Mouse (Mus musculus) midbrain, embryonic 12.5 days (tissue): ENCODE data around the gene Atp6ap1. TPM values are rescaled to one million over a fixed set of nuclear protein-coding genes. Genes with fewer than 3 reads are reported as not detected.
A peak's percentile ranks its signal among the peaks of the same experiment; 100 is the strongest.

ENCODE experiments used
- ATAC-seq: fragments of 200-750 bp; cut with Nextera tagmentation; 2 replicates; pipeline ENCODE4 v1.8.0; 2017; ENCODE audit warnings: low read depth, moderate TSS enrichment, moderate library complexity; ENCODE audit not compliant: low FRiP score
- H3K27ac ChIP-seq: fragments of 300-500 bp; sonication (generic); replicated peaks from 2 replicates; pipeline ENCODE4 v1.5.1; 2016; ENCODE audit warnings: mild to moderate bottlenecking
- H3K27me3 ChIP-seq: fragments of 300-500 bp; sonication (generic); 2 replicates; pipeline ENCODE4 v1.6.1; 2016; ENCODE audit warnings: mild to moderate bottlenecking
- H3K36me3 ChIP-seq: fragments of 300-500 bp; sonication (generic); 2 replicates; pipeline ENCODE4 v1.6.1; 2016
- H3K4me1 ChIP-seq: fragments of 300-500 bp; sonication (generic); 2 replicates; pipeline ENCODE4 v1.6.1; 2016
- H3K4me2 ChIP-seq: fragments of 300-500 bp; sonication (generic); replicated peaks from 2 replicates; pipeline ENCODE4 v1.6.1; 2016; ENCODE audit warnings: mild to moderate bottlenecking, moderate library complexity
- H3K4me3 ChIP-seq: fragments of 300-500 bp; sonication (generic); 2 replicates; pipeline ENCODE4 v1.5.1; 2016; ENCODE audit warnings: mild to moderate bottlenecking
- H3K9ac ChIP-seq: fragments of 300-500 bp; sonication (generic); replicated peaks from 2 replicates; pipeline ENCODE4 v1.6.1; 2016; ENCODE audit warnings: mild to moderate bottlenecking, moderate library complexity
- H3K9me3 ChIP-seq: fragments of 300-500 bp; sonication (generic); 2 replicates; pipeline ENCODE4 v1.6.1; 2016; ENCODE audit warnings: mild to moderate bottlenecking
- WGBS: fragments of 180-500 bp; shearing (Covaris S2); methylation state at CpG from one replicate; pipeline ENCODE4 v1.1.7; 2016; 5-methylcytosine and 5-hydroxymethylcytosine counted together
- polyA plus RNA-seq: library from polyadenylated mRNA; unstranded; fragments of >200 nt; fragmentation: Nextera tagmentation; extraction: Ambion mirVana; gene quantifications from 2 replicates; pipeline ENCODE4 v1.2.1, GENCODE M21; 2016

Atp6ap1 gene
- 118 and 119 TPM in 2 replicates for polyA plus RNA-seq

- Histone ChIP-seq H3K27ac (peak within 1 kb of the TSS; percentile 46), H3K9me3 (no peaks in the 10 kb centered on the region), H3K4me1 (0 out of 2 replicates have a peak, but pooled peaks cover 2% of the 10 kb centered on the region), H3K36me3 (peaks cover 17% of the 10 kb centered on the region), H3K9ac (peak within 1 kb of the TSS; percentile 62), H3K4me2 (peak within 1 kb of the TSS; percentile 63), H3K4me3 (peak within 1 kb of the TSS; percentile 66), H3K27me3 (no peaks in the 10 kb centered on the region)
- ATAC-seq: peak; percentile 99
- WGBS: 29% methylated on average over 37 of the region's 37 CpGs
These were observed at the start of gene Atp6ap1 for GRCm38 (mm10) chrX:74296538-74297448. Atp6ap1 (plus strand) TSS chrX:74297097.

- Histone ChIP-seq H3K4me2 (no peak overlapping the region), H3K4me1 (peaks cover 4% of the 10 kb centered on the region; the same call in 1 of the 2 replicates), H3K27ac (no peak overlapping the region), H3K4me3 (no peak overlapping the region), H3K9me3 (no peaks in the 10 kb centered on the region), H3K27me3 (no peaks in the 10 kb centered on the region), H3K36me3 (no peaks in the 10 kb centered on the region), H3K9ac (no peak overlapping the region)
- ATAC-seq: no peak
- WGBS: 22% methylated on average over 3 of the region's 3 CpGs
These were observed 48.2 kb upstream of the Atp6ap1 start for GRCm38 (mm10) chrX:74248651-74249050.

- Histone ChIP-seq H3K27me3 (no peaks in the 10 kb centered on the region), H3K4me3 (peak within 1 kb of the TSS; percentile 47), H3K4me1 (no peaks in the 10 kb centered on the region), H3K9me3 (no peaks in the 10 kb centered on the region), H3K4me2 (peak within 1 kb of the TSS; percentile 59), H3K9ac (peak within 1 kb of the TSS; percentile 64), H3K27ac (peak within 1 kb of the TSS; percentile 35; the same call in 1 of the 2 replicates), H3K36me3 (no peaks in the 10 kb centered on the region)
- 18% methylated on average over 38 of the region's 38 CpGs for WGBS
- ATAC-seq: no peak
These were observed 47.3 kb upstream of the Atp6ap1 start, which contains the start of gene Flna for GRCm38 (mm10) chrX:74249615-74250014. Flna (minus strand) TSS chrX:74249820.

GRCm38 (mm10) chrX:74254153-74254887, 42.6 kb upstream of the Atp6ap1 start, which contains the start of gene Emd:
Emd (plus strand) TSS chrX:74254687.
- WGBS: 32% methylated on average over 39 of the region's 39 CpGs
- Histone ChIP-seq H3K9me3 (no peaks in the 10 kb centered on the region), H3K36me3 (no peaks in the 10 kb centered on the region; the same call in 1 of the 2 replicates), H3K9ac (peak within 1 kb of the TSS; percentile 75), H3K4me1 (peaks cover 5% of the 10 kb centered on the region), H3K4me2 (peak within 1 kb of the TSS; percentile 65), H3K27ac (peak within 1 kb of the TSS; percentile 88), H3K4me3 (peak within 1 kb of the TSS; percentile 53), H3K27me3 (no peaks in the 10 kb centered on the region)
- peak; percentile 97 for ATAC-seq

- peak; percentile 73; the same call in 1 of the 2 replicates for ATAC-seq
- Histone ChIP-seq H3K9me3 (no peaks in the 10 kb centered on the region), H3K27me3 (no peaks in the 10 kb centered on the region), H3K27ac (peak overlapping the region; percentile 88), H3K4me3 (peak overlapping the region; percentile 53), H3K36me3 (no peaks in the 10 kb centered on the region; the same call in 1 of the 2 replicates), H3K4me2 (peak overlapping the region; percentile 65), H3K9ac (peak overlapping the region; percentile 75), H3K4me1 (peaks cover 5% of the 10 kb centered on the region)
- WGBS: 29% methylated on average over 29 of the region's 31 CpGs
These were observed 41.9 kb upstream of the Atp6ap1 start for GRCm38 (mm10) chrX:74254888-74255565.

- no peak for ATAC-seq
- no peak overlapping the region for H3K4me2 ChIP-seq
- WGBS: 94% methylated on average over 3 of the region's 3 CpGs
- no peak overlapping the region for H3K27ac ChIP-seq
- H3K4me3 ChIP-seq: no peak overlapping the region
- no peak overlapping the region for H3K9ac ChIP-seq
- H3K36me3 ChIP-seq: no peaks in the 10 kb centered on the region; the same call in 1 of the 2 replicates
- H3K9me3 ChIP-seq: no peaks in the 10 kb centered on the region
- H3K27me3 ChIP-seq: no peaks in the 10 kb centered on the region
- H3K4me1 ChIP-seq: peaks cover 5% of the 10 kb centered on the region
These were observed 39.2 kb upstream of the Atp6ap1 start for GRCm38 (mm10) chrX:74257746-74258145.

GRCm38 (mm10) chrX:74269736-74270061, 27.2 kb upstream of the Atp6ap1 start:
- Histone ChIP-seq H3K27me3 (no peaks in the 10 kb centered on the region), H3K9me3 (no peaks in the 10 kb centered on the region), H3K4me3 (peak overlapping the region; percentile 60), H3K4me2 (peak overlapping the region; percentile 49), H3K36me3 (0 out of 2 replicates have a peak, but pooled peaks cover 3% of the 10 kb centered on the region), H3K4me1 (0 out of 2 replicates have a peak, but pooled peaks cover 6% of the 10 kb centered on the region), H3K9ac (peak overlapping the region; percentile 58; the same call in 1 of the 2 replicates), H3K27ac (peak overlapping the region; percentile 92)
- ATAC-seq: no peak
- WGBS: 32% methylated on average over 3 of the region's 3 CpGs

- peak; percentile 96 for ATAC-seq
- 19% methylated on average over 42 of the region's 42 CpGs for WGBS
These were observed 26.6 kb upstream of the Atp6ap1 start, which contains the start of gene Rpl10 for GRCm38 (mm10) chrX:74270062-74270901. Rpl10 (plus strand) TSS chrX:74270812.

GRCm38 (mm10) chrX:74270902-74271551, 25.9 kb upstream of the Atp6ap1 start:
- no peak for ATAC-seq
- Histone ChIP-seq H3K36me3 (0 out of 2 replicates have a peak, but pooled peaks cover 3% of the 10 kb centered on the region), H3K4me1 (0 out of 2 replicates have a peak, but pooled peaks cover 6% of the 10 kb centered on the region), H3K4me3 (peak overlapping the region; percentile 60), H3K27me3 (no peaks in the 10 kb centered on the region), H3K9ac (peak overlapping the region; percentile 77), H3K27ac (peak overlapping the region; percentile 54; the same call in 1 of the 2 replicates), H3K9me3 (no peaks in the 10 kb centered on the region), H3K4me2 (peak overlapping the region; percentile 61)
- WGBS: 19% methylated on average over 27 of the region's 27 CpGs

More at GRCm38 (mm10) chrX:74270062-74270901, 26.6 kb upstream of the Atp6ap1 start, which contains the start of gene Rpl10:
- H3K9ac ChIP-seq: peak within 1 kb of the TSS; percentile 77
- H3K4me2 ChIP-seq: peak within 1 kb of the TSS; percentile 61
- H3K36me3 ChIP-seq: 0 out of 2 replicates have a peak, but pooled peaks cover 3% of the 10 kb centered on the region
- H3K4me3 ChIP-seq: peak within 1 kb of the TSS; percentile 60
- H3K9me3 ChIP-seq: no peaks in the 10 kb centered on the region
- H3K4me1 ChIP-seq: 0 out of 2 replicates have a peak, but pooled peaks cover 6% of the 10 kb centered on the region
- H3K27me3 ChIP-seq: no peaks in the 10 kb centered on the region
- H3K27ac ChIP-seq: peak within 1 kb of the TSS; percentile 92
